Mouse (Mus musculus) ES-CJ7 (cell line): ENCODE results near the gene Chrm5.
"Not testable (repeated sequence)": the region's sequence is repeated elsewhere in the genome, so short reads cannot be mapped to it uniquely, and the experiment has no call there.

ENCODE experiments used
- DNase-seq: peaks from one replicate; pipeline ENCODE4 v3.0.0; 2011; ENCODE audit warnings: low read depth, low spot score

Gene Chrm5

DNA sequence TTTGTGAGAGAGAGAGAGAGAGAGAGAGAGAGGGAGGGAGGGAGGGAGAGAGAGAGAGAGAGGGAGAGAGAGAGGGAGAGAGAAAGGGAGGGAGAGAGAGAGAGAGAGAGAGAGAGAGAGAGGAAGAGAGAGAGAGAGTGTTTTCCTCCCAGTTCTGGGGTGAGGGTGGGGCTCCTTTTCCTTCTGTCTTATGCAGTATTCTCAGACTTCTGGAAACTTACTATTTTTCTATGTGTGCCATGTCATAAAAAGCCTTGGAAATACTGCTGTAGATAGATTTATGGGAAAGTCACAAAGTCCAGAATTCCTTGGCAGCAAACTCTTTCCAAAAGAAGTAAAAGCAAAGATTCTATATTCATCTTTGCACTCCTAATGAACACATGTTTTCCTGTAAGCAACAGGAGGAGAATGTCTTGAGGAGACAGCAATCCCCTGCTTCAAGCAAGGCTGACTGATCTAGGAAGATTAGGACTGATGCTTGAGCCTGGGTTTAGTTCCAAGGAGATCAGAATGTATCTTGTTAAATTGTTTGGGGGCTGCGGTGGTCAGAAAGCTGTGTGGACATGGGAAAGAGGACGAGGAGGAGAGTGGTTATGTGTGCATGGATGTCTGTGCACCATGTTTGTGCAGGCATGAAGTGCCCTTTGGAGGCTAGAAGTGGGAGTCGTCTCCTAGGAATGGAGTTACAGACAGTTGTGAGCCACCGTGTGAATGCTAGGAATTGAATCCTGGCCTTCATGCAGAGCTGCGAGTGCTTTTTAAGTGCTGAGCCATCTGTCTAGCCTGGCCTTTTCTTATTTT is 2.2 kb upstream of the Chrm5 start:
- no peak for DNase-seq

- DNase-seq: peak; percentile 55
Observed at GRCm38 (mm10) chr2:112481564-112481963, 995 bp upstream of the Chrm5 start.

- no peak for DNase-seq
Observed at GRCm38 (mm10) chr2:112476554-112476953, 4.0 kb downstream of the Chrm5 start.

GRCm38 (mm10) chr2:112474997-112475724 is 5.4 kb downstream of the Chrm5 start:
- DNase-seq: no peak

DNA sequence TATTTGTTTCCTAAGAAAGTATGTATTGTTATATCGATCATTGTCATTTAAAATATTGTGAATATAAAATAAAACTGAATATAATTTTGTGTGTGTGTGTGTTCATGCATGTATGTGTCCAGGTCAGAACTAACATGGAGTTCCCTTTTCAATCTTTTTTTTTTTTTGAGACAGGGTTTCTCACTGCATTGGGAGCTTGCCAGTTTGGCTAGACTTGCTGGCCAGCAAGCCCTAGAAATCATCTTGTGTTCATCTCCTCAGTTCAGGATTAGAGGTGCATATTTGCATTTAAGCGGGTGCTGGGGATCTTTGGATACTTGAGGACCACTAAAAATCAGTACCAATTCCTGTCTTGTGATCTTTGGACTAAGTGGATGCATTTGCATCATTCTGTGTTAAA is 8.5 kb downstream of the Chrm5 start:
- DNase-seq: no peak

DNA sequence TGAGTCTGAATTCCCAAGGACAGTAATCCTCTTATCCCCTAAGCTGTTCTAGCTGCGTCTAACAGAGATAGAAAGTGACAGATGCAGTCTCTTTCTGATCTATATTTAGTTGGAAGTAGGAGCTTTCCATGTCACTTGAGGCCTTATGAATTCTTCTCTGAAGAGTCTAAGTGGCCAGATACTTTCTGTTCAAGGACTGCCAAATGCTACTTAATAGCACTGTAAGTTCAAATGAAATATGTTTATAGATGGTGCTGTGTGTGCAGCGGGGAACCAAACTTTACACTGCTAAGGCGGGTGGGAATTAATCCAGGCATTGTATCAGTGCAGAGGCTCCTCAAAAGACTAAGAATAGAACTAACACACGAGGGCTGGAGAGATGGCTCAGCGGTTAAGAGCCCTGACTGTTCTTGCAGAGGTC is 9.6 kb downstream of the Chrm5 start:
- DNase-seq: no peak

DNA sequence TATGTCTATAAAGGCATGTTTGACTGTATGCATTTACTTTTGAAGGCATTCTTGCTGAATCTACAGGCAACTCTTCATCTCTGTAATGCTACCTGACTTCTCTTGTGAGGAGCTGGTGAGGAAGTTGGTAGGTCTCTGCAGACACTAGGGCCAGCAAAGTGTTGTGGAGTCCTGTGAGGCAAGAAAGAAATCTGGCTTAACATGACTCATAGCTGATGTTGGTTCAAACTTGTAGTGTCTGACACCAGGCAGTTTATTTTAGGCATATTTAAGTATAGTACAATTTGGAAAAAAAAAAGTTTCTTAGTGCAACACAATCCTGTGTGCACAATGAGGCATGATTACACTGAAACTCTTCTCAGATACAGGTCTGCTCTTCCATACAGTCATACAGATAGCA is 11.0 kb downstream of the Chrm5 start:
- no peak for DNase-seq

DNA sequence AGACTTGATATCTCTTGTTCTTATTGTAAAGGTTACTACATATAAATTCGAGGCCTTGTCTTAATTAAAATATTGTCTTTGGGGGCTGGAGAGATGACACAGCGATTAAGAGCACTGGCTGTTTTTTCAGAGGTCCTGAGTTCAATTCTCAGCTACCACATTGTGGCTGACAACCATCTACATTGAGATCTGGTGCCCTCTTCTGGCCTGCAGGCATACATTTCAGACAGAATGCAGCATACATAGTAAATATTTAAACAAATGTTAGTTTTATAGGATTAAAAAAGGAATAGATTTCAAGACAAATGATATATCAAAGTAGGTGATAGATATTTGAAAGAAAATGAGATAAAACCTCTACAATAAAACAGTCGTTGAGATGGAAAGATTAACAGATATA is 20.0 kb downstream of the Chrm5 start:
- no peak for DNase-seq

DNA sequence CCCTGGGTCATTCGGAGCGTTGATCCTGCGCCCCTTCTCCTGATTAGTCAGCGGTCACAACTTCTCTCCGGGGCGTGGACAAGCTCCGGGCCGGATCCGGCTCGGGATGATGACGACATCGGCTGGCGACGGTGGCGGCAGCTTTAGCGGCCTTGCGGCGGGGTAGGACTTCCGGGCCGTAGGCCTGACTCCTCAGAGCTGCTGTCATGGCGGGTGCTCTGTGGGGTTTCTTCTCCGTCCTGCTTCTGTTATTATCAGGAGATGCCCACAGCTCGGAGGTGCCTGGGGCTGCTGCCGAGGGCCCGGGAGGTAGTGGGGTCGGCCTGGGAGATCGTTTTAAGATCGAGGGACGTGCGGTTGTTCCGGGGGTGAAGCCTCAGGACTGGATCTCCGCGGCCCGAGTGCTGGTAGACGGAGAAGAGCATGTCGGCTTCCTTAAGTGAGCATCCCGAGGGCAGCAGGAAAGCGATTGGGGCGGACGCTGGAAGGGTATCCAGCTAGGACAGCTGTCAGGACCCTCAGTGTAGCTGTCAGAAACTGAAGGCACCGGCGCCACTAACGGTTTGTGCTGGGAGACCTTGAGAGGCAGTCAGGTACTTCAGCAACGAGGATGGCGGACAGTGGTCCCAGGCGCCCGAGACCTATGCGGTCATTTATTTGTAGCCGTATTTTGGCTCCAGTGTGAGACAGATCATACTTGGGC is 25.6 kb downstream of the Chrm5 start, which contains the start of gene Emc7:
TSS of gene Emc7 (plus strand) at position 136 of the 703 bp plus-strand sequence.
- peak; percentile 94 for DNase-seq

DNA sequence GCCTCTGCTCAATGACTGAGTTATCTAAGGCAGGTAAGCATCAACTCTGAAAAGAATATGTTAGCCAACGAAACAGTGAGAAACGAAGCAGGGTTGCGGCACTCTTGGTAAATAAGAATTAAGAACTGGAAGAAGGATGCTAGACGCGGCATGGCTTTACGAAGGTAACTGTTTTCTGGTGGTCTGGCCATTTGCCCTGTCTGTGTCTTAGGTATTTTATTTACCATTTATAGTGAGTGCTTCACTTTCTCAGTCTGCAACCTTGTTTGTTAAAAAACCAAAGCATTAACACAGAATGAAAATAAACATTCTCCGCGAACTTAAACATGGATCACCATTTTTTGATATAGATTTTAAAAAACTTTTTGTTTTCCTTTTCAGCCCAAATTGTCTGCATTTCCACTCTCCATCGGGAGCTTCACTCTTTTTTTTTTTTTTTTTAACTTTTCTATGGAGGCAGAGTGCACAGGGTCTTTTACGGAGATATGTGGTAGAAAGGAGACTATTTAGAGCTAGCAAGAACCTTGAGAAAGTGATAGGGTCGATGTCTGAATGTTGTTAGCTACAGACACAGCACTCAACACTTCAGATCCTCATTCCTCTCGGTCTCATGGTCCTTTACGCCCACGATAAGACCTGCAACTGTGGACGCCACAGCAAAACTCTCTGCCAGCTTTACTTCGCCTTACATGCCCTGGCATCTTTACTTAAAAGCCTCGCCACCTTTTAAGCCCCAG is 26.3 kb downstream of the Chrm5 start:
- no peak for DNase-seq

- not testable (repeated sequence) for DNase-seq
Observed at GRCm38 (mm10) chr2:112452513-112452912, 28.1 kb downstream of the Chrm5 start.

DNA sequence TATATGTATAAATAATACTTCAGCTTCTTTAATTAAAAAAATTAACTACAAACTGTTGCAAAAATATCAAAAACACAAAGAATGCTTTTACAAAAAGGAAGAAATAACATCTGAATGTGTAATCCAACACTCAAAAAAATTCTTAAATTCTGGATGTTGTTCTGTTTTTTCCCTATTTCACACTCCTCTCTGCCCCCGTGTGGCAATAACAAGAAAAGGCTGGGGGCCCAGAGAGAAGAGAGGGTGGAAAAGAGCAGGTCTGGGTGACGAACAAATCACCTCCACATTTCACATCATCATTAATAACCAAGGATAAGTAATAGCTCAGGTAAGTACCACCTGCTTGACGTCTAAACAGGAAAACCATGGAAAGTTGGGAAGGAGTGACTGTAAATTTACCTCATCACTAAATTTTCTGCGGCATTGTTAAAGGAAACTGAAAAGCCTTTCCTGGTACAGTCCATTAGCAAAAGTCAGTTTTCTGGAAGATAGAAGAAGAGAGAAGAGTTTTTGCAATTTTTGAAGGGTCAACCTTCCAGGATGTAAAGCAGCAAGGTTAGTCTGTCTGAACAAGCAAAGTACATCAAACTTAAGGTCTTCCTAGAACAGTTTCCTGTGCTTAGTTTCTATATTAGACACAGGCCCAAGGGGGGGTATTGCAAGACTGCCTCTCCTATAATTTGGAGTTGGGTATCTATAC is 30.8 kb downstream of the Chrm5 start:
- DNase-seq: no peak

DNA sequence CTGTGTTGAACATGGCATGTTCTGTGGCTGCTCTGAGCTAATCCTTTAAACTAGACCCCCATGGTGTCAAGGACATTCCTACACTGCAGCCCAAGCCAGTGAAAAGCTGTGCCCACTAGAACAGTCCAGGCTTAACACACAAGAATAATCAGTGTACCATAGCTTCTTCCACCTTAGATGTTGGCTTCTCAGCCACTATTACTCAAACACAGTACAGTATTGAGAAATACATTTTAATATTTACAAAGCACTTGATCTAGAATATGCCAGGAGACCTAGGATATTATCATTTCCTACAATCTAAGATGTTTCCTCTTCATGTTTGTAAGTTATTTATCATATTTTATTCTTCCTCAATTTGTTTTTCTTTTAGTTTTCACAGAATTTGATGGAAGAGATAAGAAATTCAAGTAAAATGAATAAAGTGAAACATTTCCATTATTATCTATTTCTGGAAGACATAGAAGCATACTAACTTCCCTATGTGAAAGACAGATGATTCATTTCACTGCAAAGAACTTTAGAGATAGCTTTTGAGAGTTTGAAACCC is 32.0 kb downstream of the Chrm5 start:
- no peak for DNase-seq

GRCm38 (mm10) chr2:112448046-112448445 is 32.5 kb downstream of the Chrm5 start:
- not testable (repeated sequence) for DNase-seq

DNA sequence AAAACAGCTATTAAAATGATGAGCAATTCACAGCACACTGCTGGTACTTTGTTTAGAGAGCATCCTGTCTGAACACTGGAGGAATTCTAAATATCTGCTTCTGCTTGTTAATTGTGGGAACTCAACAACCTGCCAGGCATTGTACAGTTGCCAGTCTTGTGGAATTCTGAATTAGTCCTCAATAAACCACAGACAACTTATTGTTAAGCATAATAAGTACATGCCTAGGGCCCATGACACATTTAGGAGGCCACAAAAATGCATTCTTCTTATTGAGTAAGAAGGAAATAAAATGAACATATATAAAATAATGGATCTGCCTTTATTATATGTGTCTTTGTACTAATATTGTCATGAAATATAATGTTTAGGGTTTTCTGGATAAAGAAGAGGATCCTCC is 35.1 kb downstream of the Chrm5 start:
- DNase-seq: no peak

- no peak for DNase-seq
Observed at GRCm38 (mm10) chr2:112443491-112443890, 37.1 kb downstream of the Chrm5 start.

DNA sequence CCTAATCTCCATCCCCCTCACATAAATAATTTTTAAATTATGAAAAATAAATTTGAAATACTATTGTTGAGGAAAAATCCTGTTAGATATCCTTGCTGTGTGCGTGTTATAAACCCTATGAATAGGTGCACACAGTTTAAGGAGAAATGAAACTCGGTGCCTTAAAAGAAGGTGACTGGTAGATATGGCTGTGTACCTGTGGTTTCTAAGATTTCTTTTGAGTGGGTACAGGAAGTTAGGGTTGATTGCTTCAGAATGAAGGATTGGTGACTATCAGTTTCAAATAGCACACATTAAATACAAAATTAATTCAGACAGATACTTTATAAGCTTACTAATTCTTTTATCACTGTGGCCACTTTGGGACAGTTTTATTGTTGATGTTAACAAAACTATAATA is 43.0 kb downstream of the Chrm5 start:
- no peak for DNase-seq

DNA sequence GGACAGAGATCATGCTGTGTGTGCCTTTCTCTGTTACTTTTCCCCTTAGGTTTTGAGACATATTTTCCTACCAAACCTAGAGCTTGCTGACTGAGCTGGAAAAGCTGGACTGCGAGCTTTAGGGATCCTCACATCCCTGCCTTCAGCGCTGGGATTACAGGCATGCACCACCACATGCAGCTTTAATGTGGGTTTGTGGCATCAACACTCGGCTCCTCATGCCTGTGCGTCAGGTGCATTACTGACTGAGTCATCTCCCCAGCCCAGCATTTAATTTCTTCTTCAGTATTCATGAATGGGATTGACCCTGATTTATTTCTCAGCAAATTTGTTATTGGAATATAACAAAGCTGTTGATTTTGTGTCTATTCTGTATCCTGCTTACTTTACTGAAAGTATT is 44.3 kb downstream of the Chrm5 start:
- no peak for DNase-seq

DNA sequence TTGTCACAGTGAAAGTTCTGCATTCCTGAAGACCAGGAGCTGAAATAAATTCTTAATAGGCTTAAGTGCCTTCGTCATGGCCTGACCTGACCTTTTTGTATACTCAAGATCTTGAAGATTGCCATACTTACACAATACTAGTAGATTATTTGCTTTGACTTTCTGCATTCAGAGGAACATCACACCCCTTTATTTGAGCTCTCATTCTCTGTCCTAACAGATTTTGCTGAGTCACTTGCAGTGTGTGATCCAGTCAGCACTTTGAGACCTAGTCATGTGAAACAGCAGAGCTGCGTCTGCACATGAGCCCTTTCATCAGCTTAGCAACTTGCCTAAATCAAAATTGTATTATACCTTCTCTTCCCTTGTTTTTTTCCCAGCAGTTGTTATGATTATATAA is 47.2 kb downstream of the Chrm5 start:
- DNase-seq: no peak

GRCm38 (mm10) chr2:112432523-112432922 is 48.0 kb downstream of the Chrm5 start:
- DNase-seq: no peak

- DNase-seq: no peak
Observed at GRCm38 (mm10) chr2:112430403-112430802, 50.2 kb downstream of the Chrm5 start.
